Mouse (Mus musculus): ENCODE results near the gene Vstm2a. TPM values are rescaled to one million over a fixed set of nuclear protein-coding genes. Genes with fewer than 3 reads are reported as not detected.

Gene Vstm2a
- polyA plus RNA-seq (2015; fragmentation: Nextera tagmentation; extraction: Ambion mirVana): 1.2 and 1.8 TPM in 2 replicates

GRCm38 (mm10) chr11:16257473-16257921, at the start of gene Vstm2a:
Vstm2a (plus strand) TSS chr11:16257724.
- Histone ChIP-seq H3K4me3 (replicated peaks) (peak within 1 kb of the TSS; percentile 50), H3K4me1 (no peaks in the 10 kb centered on the region), H3K27ac (no peak within 1 kb of the TSS), H3K9ac (peak within 1 kb of the TSS; percentile 24; the same call in 1 of the 2 replicates), H3K4me2 (peak within 1 kb of the TSS; percentile 95), H3K9me3 (no peaks in the 10 kb centered on the region), H3K36me3 (no peaks in the 10 kb centered on the region), H3K27me3 (replicated peaks) (peaks cover 32% of the 10 kb centered on the region)
- under 1% methylated on average over 44 of the region's 44 CpGs for WGBS
- ATAC-seq (ENCODE audit: insufficient read depth, low FRiP score, low read depth): no peak

GRCm38 (mm10) chr11:16257011-16257410, 513 bp upstream of the Vstm2a start:
- Histone ChIP-seq H3K4me2 (peak overlapping the region; percentile 95), H3K27me3 (replicated peaks) (peaks cover 32% of the 10 kb centered on the region), H3K9ac (no peak overlapping the region), H3K36me3 (no peaks in the 10 kb centered on the region), H3K27ac (no peak overlapping the region), H3K4me3 (replicated peaks) (peak overlapping the region; percentile 50), H3K9me3 (no peaks in the 10 kb centered on the region), H3K4me1 (no peaks in the 10 kb centered on the region)
- WGBS: 26% methylated on average over 7 of the region's 7 CpGs
- ATAC-seq (ENCODE audit: insufficient read depth, low FRiP score, low read depth): no peak

- 27% methylated on average over 1 of the region's 1 CpGs for WGBS
- no peak overlapping the region for H3K4me3 ChIP-seq (replicated peaks)
- ATAC-seq (ENCODE audit: insufficient read depth, low FRiP score, low read depth): no peak
Measured at GRCm38 (mm10) chr11:16258300-16258699, 776 bp downstream of the Vstm2a start.

GRCm38 (mm10) chr11:16259876-16260275, 2.4 kb downstream of the Vstm2a start:
- no peak overlapping the region for H3K4me2 ChIP-seq
- H3K4me1 ChIP-seq: no peaks in the 10 kb centered on the region
- H3K36me3 ChIP-seq: no peaks in the 10 kb centered on the region
- no peak overlapping the region for H3K27ac ChIP-seq
- no peak overlapping the region for H3K4me3 ChIP-seq (replicated peaks)
- peaks cover 32% of the 10 kb centered on the region for H3K27me3 ChIP-seq (replicated peaks)
- H3K9me3 ChIP-seq: no peaks in the 10 kb centered on the region
- no peak for ATAC-seq (ENCODE audit: insufficient read depth, low FRiP score, low read depth)
- 17% methylated on average over 9 of the region's 9 CpGs for whole genome bisulfite sequencing
- no peak overlapping the region for H3K9ac ChIP-seq

More at GRCm38 (mm10) chr11:16258300-16258699, 776 bp downstream of the Vstm2a start:
- Histone ChIP-seq H3K9me3 (no peaks in the 10 kb centered on the region), H3K27ac (no peak overlapping the region), H3K4me1 (no peaks in the 10 kb centered on the region), H3K4me2 (peak overlapping the region; percentile 95; the same call in 1 of the 2 replicates), H3K27me3 (replicated peaks) (peaks cover 32% of the 10 kb centered on the region), H3K36me3 (no peaks in the 10 kb centered on the region), H3K9ac (no peak overlapping the region)

GRCm38 (mm10) chr11:16260764-16261578, 3.4 kb downstream of the Vstm2a start:
- Histone ChIP-seq H3K27me3 (replicated peaks) (peaks cover 32% of the 10 kb centered on the region), H3K36me3 (no peaks in the 10 kb centered on the region), H3K4me1 (no peaks in the 10 kb centered on the region), H3K9me3 (no peaks in the 10 kb centered on the region), H3K4me3 (replicated peaks) (peak overlapping the region; percentile 40), H3K27ac (no peak overlapping the region), H3K9ac (no peak overlapping the region), H3K4me2 (peak overlapping the region; percentile 82)
- 1% methylated on average over 40 of the region's 40 CpGs for WGBS
- ATAC-seq (ENCODE audit: insufficient read depth, low FRiP score, low read depth): peak; percentile 56; the same call in 1 of the 2 replicates

GRCm38 (mm10) chr11:16268396-16268795, 10.9 kb downstream of the Vstm2a start:
- Histone ChIP-seq H3K36me3 (no peaks in the 10 kb centered on the region), H3K27ac (no peak overlapping the region), H3K4me1 (no peaks in the 10 kb centered on the region), H3K9me3 (no peaks in the 10 kb centered on the region), H3K27me3 (replicated peaks) (no peaks in the 10 kb centered on the region), H3K4me2 (no peak overlapping the region), H3K4me3 (replicated peaks) (no peak overlapping the region), H3K9ac (no peak overlapping the region)
- ATAC-seq (ENCODE audit: insufficient read depth, low FRiP score, low read depth): no peak
- WGBS: 86% methylated on average over 1 of the region's 1 CpGs

GRCm38 (mm10) chr11:16290381-16290780, 32.9 kb downstream of the Vstm2a start:
- Histone ChIP-seq H3K36me3 (no peaks in the 10 kb centered on the region), H3K4me2 (no peak overlapping the region), H3K9ac (no peak overlapping the region), H3K9me3 (no peaks in the 10 kb centered on the region), H3K27me3 (replicated peaks) (no peaks in the 10 kb centered on the region), H3K4me3 (replicated peaks) (no peak overlapping the region), H3K27ac (no peak overlapping the region), H3K4me1 (no peaks in the 10 kb centered on the region)
- no peak for ATAC-seq (ENCODE audit: insufficient read depth, low FRiP score, low read depth)
- WGBS: 43% methylated on average over 1 of the region's 1 CpGs

GRCm38 (mm10) chr11:16292960-16293359, 35.4 kb downstream of the Vstm2a start:
- Histone ChIP-seq H3K36me3 (no peaks in the 10 kb centered on the region), H3K9ac (no peak overlapping the region), H3K27ac (no peak overlapping the region), H3K9me3 (no peaks in the 10 kb centered on the region), H3K27me3 (replicated peaks) (no peaks in the 10 kb centered on the region), H3K4me1 (no peaks in the 10 kb centered on the region), H3K4me3 (replicated peaks) (no peak overlapping the region), H3K4me2 (no peak overlapping the region)
- WGBS: 77% methylated on average over 4 of the region's 4 CpGs
- no peak for ATAC-seq (ENCODE audit: insufficient read depth, low FRiP score, low read depth)

- Histone ChIP-seq H3K36me3 (no peaks in the 10 kb centered on the region), H3K4me2 (no peak overlapping the region), H3K4me1 (no peaks in the 10 kb centered on the region), H3K27me3 (replicated peaks) (no peaks in the 10 kb centered on the region), H3K9ac (no peak overlapping the region), H3K4me3 (replicated peaks) (no peak overlapping the region), H3K27ac (no peak overlapping the region), H3K9me3 (no peaks in the 10 kb centered on the region)
- ATAC-seq (ENCODE audit: insufficient read depth, low FRiP score, low read depth): no peak
- 54% methylated on average over 1 of the region's 1 CpGs for WGBS
Measured at GRCm38 (mm10) chr11:16296521-16296920, 39.0 kb downstream of the Vstm2a start.

GRCm38 (mm10) chr11:16299492-16299891, 42.0 kb downstream of the Vstm2a start:
- no peak for ATAC-seq (ENCODE audit: insufficient read depth, low FRiP score, low read depth)
- no peak overlapping the region for H3K4me2 ChIP-seq
- no peak overlapping the region for H3K9ac ChIP-seq
- no peak overlapping the region for H3K4me3 ChIP-seq (replicated peaks)
- no peak overlapping the region for H3K27ac ChIP-seq
- H3K9me3 ChIP-seq: no peaks in the 10 kb centered on the region
- H3K27me3 ChIP-seq (replicated peaks): no peaks in the 10 kb centered on the region
- 39% methylated on average over 1 of the region's 1 CpGs for WGBS
- H3K36me3 ChIP-seq: no peaks in the 10 kb centered on the region
- H3K4me1 ChIP-seq: no peaks in the 10 kb centered on the region

GRCm38 (mm10) chr11:16299960-16300359, 42.4 kb downstream of the Vstm2a start:
- Histone ChIP-seq H3K27ac (no peak overlapping the region), H3K27me3 (replicated peaks) (no peaks in the 10 kb centered on the region), H3K9me3 (no peaks in the 10 kb centered on the region), H3K9ac (no peak overlapping the region), H3K4me1 (no peaks in the 10 kb centered on the region), H3K4me2 (no peak overlapping the region), H3K4me3 (replicated peaks) (no peak overlapping the region), H3K36me3 (no peaks in the 10 kb centered on the region)
- ATAC-seq (ENCODE audit: insufficient read depth, low FRiP score, low read depth): no peak
- WGBS: 30% methylated on average over 1 of the region's 1 CpGs

GRCm38 (mm10) chr11:16300709-16301108, 43.2 kb downstream of the Vstm2a start:
- H3K4me1 ChIP-seq: no peaks in the 10 kb centered on the region
- no peaks in the 10 kb centered on the region for H3K36me3 ChIP-seq
- 65% methylated on average over 2 of the region's 2 CpGs for WGBS
- no peak overlapping the region for H3K27ac ChIP-seq
- H3K9ac ChIP-seq: no peak overlapping the region
- ATAC-seq (ENCODE audit: insufficient read depth, low FRiP score, low read depth): no peak
- no peaks in the 10 kb centered on the region for H3K27me3 ChIP-seq (replicated peaks)
- no peaks in the 10 kb centered on the region for H3K9me3 ChIP-seq
- H3K4me2 ChIP-seq: no peak overlapping the region
- no peak overlapping the region for H3K4me3 ChIP-seq (replicated peaks)
